Mouse (Mus musculus): ENCODE data around the gene Tex37. TPM values are rescaled to one million over a fixed set of nuclear protein-coding genes. Genes with fewer than 3 reads are reported as not detected.
A peak's percentile ranks its signal among the peaks of the same experiment; 100 is the strongest.

The Tex37 gene
- not detected in 2 replicates for polyA plus RNA-seq (2016; fragmentation: Nextera tagmentation; extraction: Ambion mirVana)

DNA sequence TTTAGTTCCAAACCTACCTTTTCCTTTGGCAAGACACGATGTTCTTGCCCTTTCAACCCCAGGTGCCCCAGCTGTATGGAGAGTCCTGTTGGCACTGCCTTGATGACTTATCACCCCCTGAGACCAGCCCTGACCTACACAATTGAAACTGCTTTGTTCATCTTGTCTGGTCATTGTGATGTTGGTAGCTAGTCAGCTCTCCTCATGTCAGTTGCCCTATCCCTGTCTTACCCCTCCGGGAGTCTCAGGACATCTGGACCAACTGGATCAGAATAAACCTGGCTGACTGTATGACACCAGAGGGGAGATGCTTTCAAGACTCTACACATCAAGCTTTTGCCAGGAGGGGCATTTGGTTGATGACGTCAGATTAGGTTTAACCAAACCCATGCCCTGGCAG, at the start of gene Tex37:
TSS of gene Tex37 (minus strand) at position 101 of the 400 bp plus-strand sequence.
- Histone ChIP-seq H3K27ac (replicated peaks) (no peak within 1 kb of the TSS), H3K9me3 (replicated peaks) (no peaks in the 10 kb centered on the region), H3K4me3 (no peak within 1 kb of the TSS), H3K27me3 (ENCODE audit: low read depth, poor library complexity, severe bottlenecking) (peaks cover 12% of the 10 kb centered on the region), H3K4me1 (peaks cover 11% of the 10 kb centered on the region), H3K36me3 (no peaks in the 10 kb centered on the region)
- WGBS = 92% methylated on average over 3 of the region's 3 CpGs
- DNase-seq (ENCODE audit: low spot score) = no peak

- Histone ChIP-seq H3K4me3 (no peak overlapping the region), H3K4me1 (peaks cover 23% of the 10 kb centered on the region), H3K27me3 (ENCODE audit: low read depth, poor library complexity, severe bottlenecking) (peaks cover 48% of the 10 kb centered on the region), H3K27ac (replicated peaks) (no peak overlapping the region), H3K9me3 (replicated peaks) (no peaks in the 10 kb centered on the region), H3K36me3 (no peaks in the 10 kb centered on the region)
- 75% methylated on average over 4 of the region's 4 CpGs for WGBS
- no peak for DNase-seq (ENCODE audit: low spot score)
Measured at GRCm38 (mm10) chr6:70968291-70968690, 49.6 kb upstream of the Tex37 start.

- 0 out of 2 replicates have a peak overlapping the region, but pooled peaks have one; percentile 55 for H3K27ac ChIP-seq (replicated peaks)
- peak; percentile 37 for DNase-seq (ENCODE audit: low spot score)
- no peaks in the 10 kb centered on the region for H3K36me3 ChIP-seq
- peaks cover 56% of the 10 kb centered on the region for H3K27me3 ChIP-seq (ENCODE audit: low read depth, poor library complexity, severe bottlenecking)
- peak overlapping the region; percentile 42 for H3K4me3 ChIP-seq
- peaks cover 23% of the 10 kb centered on the region for H3K4me1 ChIP-seq
- 3% methylated on average over 8 of the region's 8 CpGs for WGBS
- no peaks in the 10 kb centered on the region for H3K9me3 ChIP-seq (replicated peaks)
Measured at GRCm38 (mm10) chr6:70967422-70967821, 48.7 kb upstream of the Tex37 start.

GRCm38 (mm10) chr6:70965694-70966093, 47.0 kb upstream of the Tex37 start:
- peaks cover 66% of the 10 kb centered on the region for H3K27me3 ChIP-seq (ENCODE audit: low read depth, poor library complexity, severe bottlenecking)
- 23% methylated on average over 7 of the region's 7 CpGs for WGBS

DNA sequence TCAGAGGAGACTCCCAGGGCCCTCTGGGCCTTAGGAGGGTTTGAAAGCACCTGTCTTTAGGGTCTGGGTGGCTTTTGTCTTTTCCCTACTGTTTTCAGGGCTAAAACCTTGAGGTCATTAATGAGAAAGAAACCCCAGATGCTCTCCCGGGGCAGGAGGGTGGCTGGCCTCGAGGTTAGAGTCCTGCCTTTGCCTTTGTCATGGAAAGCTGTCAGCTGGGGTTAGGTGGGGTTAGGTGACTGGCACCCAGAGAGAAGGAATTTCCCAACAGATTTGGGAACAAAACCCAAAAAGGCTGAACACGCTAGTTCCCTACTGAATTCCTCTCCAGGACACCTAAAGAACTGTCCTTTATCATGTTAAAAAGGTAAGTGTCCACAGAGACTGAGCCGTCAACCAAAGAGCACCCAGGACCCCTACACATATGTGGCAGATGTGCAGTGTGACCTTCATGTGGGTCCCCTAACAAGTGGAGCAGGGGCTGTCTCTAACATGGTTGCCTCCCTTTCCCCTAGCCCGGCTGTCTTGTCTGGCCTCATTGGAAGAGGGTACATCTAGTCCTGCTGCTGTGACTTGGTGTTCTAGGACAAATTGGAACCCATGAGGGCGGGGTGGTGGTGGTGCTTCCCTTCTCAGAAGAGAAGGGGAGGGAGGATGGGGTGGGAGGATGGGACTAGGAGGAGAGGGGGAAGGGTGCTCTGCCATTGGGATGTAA, 45.5 kb upstream of the Tex37 start:
- Histone ChIP-seq H3K4me3 (no peak overlapping the region), H3K36me3 (no peaks in the 10 kb centered on the region), H3K27me3 (ENCODE audit: low read depth, poor library complexity, severe bottlenecking) (peaks cover 80% of the 10 kb centered on the region), H3K9me3 (replicated peaks) (no peaks in the 10 kb centered on the region), H3K4me1 (peaks cover 23% of the 10 kb centered on the region), H3K27ac (replicated peaks) (no peak overlapping the region)
- DNase-seq (ENCODE audit: low spot score) = no peak
- 24% methylated on average over 6 of the region's 6 CpGs for WGBS

More at GRCm38 (mm10) chr6:70965694-70966093, 47.0 kb upstream of the Tex37 start:
- Histone ChIP-seq H3K4me3 (no peak overlapping the region), H3K27ac (replicated peaks) (no peak overlapping the region), H3K4me1 (peaks cover 23% of the 10 kb centered on the region), H3K9me3 (replicated peaks) (no peaks in the 10 kb centered on the region), H3K36me3 (no peaks in the 10 kb centered on the region)
- no peak for DNase-seq (ENCODE audit: low spot score)

GRCm38 (mm10) chr6:70957341-70957940, 38.7 kb upstream of the Tex37 start:
- DNase-seq (ENCODE audit: low spot score) = peak; percentile 45
- Histone ChIP-seq H3K27me3 (ENCODE audit: low read depth, poor library complexity, severe bottlenecking) (peaks cover 92% of the 10 kb centered on the region), H3K9me3 (replicated peaks) (no peaks in the 10 kb centered on the region), H3K27ac (replicated peaks) (no peak overlapping the region), H3K4me1 (peaks cover 16% of the 10 kb centered on the region), H3K4me3 (peak overlapping the region; percentile 65), H3K36me3 (no peaks in the 10 kb centered on the region)
- WGBS = 4% methylated on average over 7 of the region's 7 CpGs

DNA sequence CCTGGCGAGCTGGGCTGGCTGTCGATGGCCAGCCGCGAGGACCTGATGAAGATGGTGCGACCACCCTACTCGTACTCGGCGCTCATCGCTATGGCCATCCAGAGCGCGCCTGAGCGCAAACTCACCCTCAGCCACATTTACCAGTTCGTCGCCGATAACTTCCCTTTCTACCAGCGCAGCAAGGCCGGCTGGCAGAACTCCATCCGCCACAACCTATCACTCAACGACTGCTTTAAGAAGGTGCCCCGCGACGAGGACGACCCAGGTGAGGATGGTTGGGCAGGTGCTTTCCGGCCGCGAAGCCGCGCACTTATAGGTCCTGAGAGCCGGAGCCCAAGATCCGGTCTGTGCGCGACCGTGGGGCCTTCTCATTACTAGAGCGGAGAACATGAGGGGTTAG, 38.2 kb upstream of the Tex37 start:
- under 1% methylated on average over 34 of the region's 34 CpGs for WGBS
- Histone ChIP-seq H3K4me3 (peak overlapping the region; percentile 65), H3K9me3 (replicated peaks) (no peaks in the 10 kb centered on the region), H3K4me1 (peaks cover 16% of the 10 kb centered on the region), H3K27me3 (ENCODE audit: low read depth, poor library complexity, severe bottlenecking) (peaks cover 94% of the 10 kb centered on the region), H3K27ac (replicated peaks) (no peak overlapping the region), H3K36me3 (no peaks in the 10 kb centered on the region)
- peak; percentile 52 for DNase-seq (ENCODE audit: low spot score)

- no peaks in the 10 kb centered on the region for H3K9me3 ChIP-seq (replicated peaks)
- DNase-seq (ENCODE audit: low spot score) = peak; percentile 67
- WGBS = under 1% methylated on average over 66 of the region's 67 CpGs
- peaks cover 16% of the 10 kb centered on the region for H3K4me1 ChIP-seq
- H3K27me3 ChIP-seq (ENCODE audit: low read depth, poor library complexity, severe bottlenecking) = peaks cover 91% of the 10 kb centered on the region
- H3K27ac ChIP-seq (replicated peaks) = no peak within 1 kb of the TSS
- no peaks in the 10 kb centered on the region for H3K36me3 ChIP-seq
- H3K4me3 ChIP-seq = peak within 1 kb of the TSS; percentile 65
Measured at GRCm38 (mm10) chr6:70956285-70956912, 37.7 kb upstream of the Tex37 start, which contains the start of gene Foxi3. TSS of gene Foxi3 (plus strand) at chr6:70956531.

GRCm38 (mm10) chr6:70955841-70956240, 37.1 kb upstream of the Tex37 start:
- WGBS = 2% methylated on average over 12 of the region's 12 CpGs
- peaks cover 16% of the 10 kb centered on the region for H3K4me1 ChIP-seq

GRCm38 (mm10) chr6:70955291-70955800, 36.6 kb upstream of the Tex37 start:
- no peaks in the 10 kb centered on the region for H3K36me3 ChIP-seq
- no peak overlapping the region for H3K4me3 ChIP-seq
- WGBS = 4% methylated on average over 14 of the region's 14 CpGs
- no peak for DNase-seq (ENCODE audit: low spot score)
- H3K27ac ChIP-seq (replicated peaks) = no peak overlapping the region
- H3K27me3 ChIP-seq (ENCODE audit: low read depth, poor library complexity, severe bottlenecking) = peaks cover 80% of the 10 kb centered on the region
- peaks cover 16% of the 10 kb centered on the region for H3K4me1 ChIP-seq
- no peaks in the 10 kb centered on the region for H3K9me3 ChIP-seq (replicated peaks)

More at GRCm38 (mm10) chr6:70955841-70956240, 37.1 kb upstream of the Tex37 start:
- Histone ChIP-seq H3K9me3 (replicated peaks) (no peaks in the 10 kb centered on the region), H3K4me3 (peak overlapping the region; percentile 65), H3K36me3 (no peaks in the 10 kb centered on the region), H3K27me3 (ENCODE audit: low read depth, poor library complexity, severe bottlenecking) (peaks cover 85% of the 10 kb centered on the region), H3K27ac (replicated peaks) (no peak overlapping the region)
- no peak for DNase-seq (ENCODE audit: low spot score)

DNA sequence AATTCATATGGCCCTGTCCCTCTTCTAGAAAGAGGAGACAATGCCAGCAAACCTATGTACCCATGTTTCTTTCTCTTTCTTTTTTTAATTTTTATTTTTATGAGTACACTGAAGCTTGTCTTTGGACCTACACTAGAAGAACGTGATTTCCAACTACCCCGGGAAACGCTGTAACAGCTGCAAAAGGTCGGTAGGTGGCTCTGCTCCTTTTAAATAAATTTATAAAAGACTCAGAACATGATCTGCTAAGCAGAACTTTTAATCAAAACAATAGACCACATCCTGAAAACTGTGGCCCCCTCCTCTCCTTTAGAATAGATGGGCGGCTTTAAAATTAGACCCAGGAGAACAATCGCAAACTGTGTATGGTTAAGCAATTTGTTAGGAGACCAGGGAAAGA, 35.3 kb upstream of the Tex37 start:
- DNase-seq (ENCODE audit: low spot score) = no peak
- 15% methylated on average over 6 of the region's 6 CpGs for WGBS
- Histone ChIP-seq H3K27ac (replicated peaks) (no peak overlapping the region), H3K4me1 (peaks cover 16% of the 10 kb centered on the region), H3K4me3 (no peak overlapping the region), H3K9me3 (replicated peaks) (no peaks in the 10 kb centered on the region), H3K27me3 (ENCODE audit: low read depth, poor library complexity, severe bottlenecking) (peaks cover 67% of the 10 kb centered on the region), H3K36me3 (no peaks in the 10 kb centered on the region)

- H3K27ac ChIP-seq (replicated peaks) = no peak overlapping the region
Measured at GRCm38 (mm10) chr6:70953274-70953673, 34.5 kb upstream of the Tex37 start.

More at GRCm38 (mm10) chr6:70953274-70953673, 34.5 kb upstream of the Tex37 start:
- peaks cover 16% of the 10 kb centered on the region for H3K4me1 ChIP-seq
- H3K27me3 ChIP-seq (ENCODE audit: low read depth, poor library complexity, severe bottlenecking) = peaks cover 60% of the 10 kb centered on the region
- DNase-seq (ENCODE audit: low spot score) = no peak
- H3K4me3 ChIP-seq = no peak overlapping the region
- H3K36me3 ChIP-seq = no peaks in the 10 kb centered on the region
- WGBS = 77% methylated on average over 7 of the region's 7 CpGs
- no peaks in the 10 kb centered on the region for H3K9me3 ChIP-seq (replicated peaks)
